Mouse (Mus musculus): ENCODE measurements around the gene Ezh1. TPM values are rescaled to one million over a fixed set of nuclear protein-coding genes. Genes with fewer than 3 reads are reported as not detected.

The Ezh1 gene
- polyA plus RNA-seq, 1 experiment from 2014 or later: 18.5 TPM

DNA sequence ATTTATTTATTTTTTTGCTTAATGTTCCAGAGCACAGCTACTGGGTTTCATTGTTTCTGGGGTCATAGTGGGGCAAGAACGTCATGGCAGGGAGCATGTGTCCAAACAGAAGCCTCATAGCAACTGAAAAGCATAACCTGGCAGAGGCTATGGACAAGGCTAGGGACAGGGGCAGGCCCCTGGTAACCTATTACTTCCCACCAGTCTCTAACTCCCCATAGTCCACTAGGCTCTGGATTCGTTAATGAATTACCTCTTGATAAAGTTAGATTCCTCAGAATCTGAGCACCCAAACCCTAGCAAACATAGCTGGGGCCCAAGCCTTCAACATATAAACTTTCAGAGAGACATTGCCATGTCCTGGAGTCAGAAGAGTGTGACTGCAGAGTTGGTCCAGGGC, 24.8 kb upstream of the Ezh1 start:
- H3K9ac ChIP-seq (ENCODE audit: low read length): no peak overlapping the region
- H3K36me3 ChIP-seq (ENCODE audit: control insufficient read depth, insufficient read depth, low read length): 0 out of 2 replicates have a peak, but pooled peaks cover 2% of the 10 kb centered on the region
- WGBS: 76% methylated on average over 2 of the region's 2 CpGs
- no peaks in the 10 kb centered on the region for H3K27me3 ChIP-seq (ENCODE audit: control insufficient read depth, insufficient read depth, low read length)
- no peak overlapping the region for H3K4me2 ChIP-seq (ENCODE audit: low read depth, low read length)
- H3K9me3 ChIP-seq (replicated peaks; ENCODE audit: control insufficient read depth, low read length): no peaks in the 10 kb centered on the region
- H3K4me3 ChIP-seq (replicated peaks; ENCODE audit: low read length): no peak overlapping the region
- peaks cover 29% of the 10 kb centered on the region for H3K4me1 ChIP-seq (ENCODE audit: control insufficient read depth, insufficient read depth, low read length)
- no peak overlapping the region for H3K27ac ChIP-seq (ENCODE audit: low read length)
- ATAC-seq (ENCODE audit: insufficient read depth, low FRiP score): no peak

- 0 out of 2 replicates have a peak overlapping the region, but pooled peaks have one; percentile 14 for H3K9ac ChIP-seq (ENCODE audit: low read length)
- no peaks in the 10 kb centered on the region for H3K9me3 ChIP-seq (replicated peaks; ENCODE audit: control insufficient read depth, low read length)
- peak; percentile 27; the same call in 1 of the 2 replicates for ATAC-seq (ENCODE audit: insufficient read depth, low FRiP score)
- H3K36me3 ChIP-seq (ENCODE audit: control insufficient read depth, insufficient read depth, low read length): no peaks in the 10 kb centered on the region
- peaks cover 24% of the 10 kb centered on the region for H3K4me1 ChIP-seq (ENCODE audit: control insufficient read depth, insufficient read depth, low read length)
- 0 out of 2 replicates have a peak overlapping the region, but pooled peaks have one; percentile 74 for H3K4me3 ChIP-seq (replicated peaks; ENCODE audit: low read length)
- H3K4me2 ChIP-seq (ENCODE audit: low read depth, low read length): peak overlapping the region; percentile 91
- H3K27me3 ChIP-seq (ENCODE audit: control insufficient read depth, insufficient read depth, low read length): no peaks in the 10 kb centered on the region
- 34% methylated on average over 14 of the region's 14 CpGs for WGBS
- H3K27ac ChIP-seq (ENCODE audit: low read length): peak overlapping the region; percentile 9
Observed at GRCm38 (mm10) chr11:101248258-101248994, 22.2 kb upstream of the Ezh1 start.

DNA sequence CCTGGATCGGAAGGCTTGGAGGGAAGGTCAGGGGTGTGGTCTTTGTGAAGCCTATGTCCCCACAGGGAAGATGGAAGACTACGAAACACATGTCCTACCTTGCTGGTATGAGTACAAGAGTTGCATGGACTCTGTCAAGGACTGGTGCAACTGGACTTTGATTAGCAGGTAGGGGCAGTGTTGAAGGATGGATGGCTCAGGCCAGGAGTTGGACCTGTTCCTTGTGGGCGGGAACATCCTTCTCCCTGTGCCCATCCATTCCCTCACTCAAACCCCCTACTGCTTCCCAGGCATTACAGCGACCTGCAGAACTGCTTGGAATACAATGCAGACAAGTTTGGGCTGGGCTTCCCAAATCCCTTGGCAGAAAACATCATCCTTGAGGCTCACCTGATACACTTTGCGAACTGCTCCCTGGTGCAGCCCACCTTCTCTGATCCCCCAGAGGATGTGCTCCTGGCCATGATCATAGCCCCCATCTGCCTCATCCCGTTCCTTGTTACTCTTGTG, 21.3 kb upstream of the Ezh1 start:
- Histone ChIP-seq H3K4me3 (replicated peaks; ENCODE audit: low read length) (peak overlapping the region; percentile 74), H3K27ac (ENCODE audit: low read length) (peak overlapping the region; percentile 90; the same call in 1 of the 2 replicates), H3K4me1 (ENCODE audit: control insufficient read depth, insufficient read depth, low read length) (peaks cover 19% of the 10 kb centered on the region), H3K9me3 (replicated peaks; ENCODE audit: control insufficient read depth, low read length) (no peaks in the 10 kb centered on the region), H3K27me3 (ENCODE audit: control insufficient read depth, insufficient read depth, low read length) (no peaks in the 10 kb centered on the region), H3K4me2 (ENCODE audit: low read depth, low read length) (peak overlapping the region; percentile 91), H3K9ac (ENCODE audit: low read length) (peak overlapping the region; percentile 90), H3K36me3 (ENCODE audit: control insufficient read depth, insufficient read depth, low read length) (no peaks in the 10 kb centered on the region)
- ATAC-seq (ENCODE audit: insufficient read depth, low FRiP score): no peak
- 80% methylated on average over 6 of the region's 6 CpGs for WGBS

DNA sequence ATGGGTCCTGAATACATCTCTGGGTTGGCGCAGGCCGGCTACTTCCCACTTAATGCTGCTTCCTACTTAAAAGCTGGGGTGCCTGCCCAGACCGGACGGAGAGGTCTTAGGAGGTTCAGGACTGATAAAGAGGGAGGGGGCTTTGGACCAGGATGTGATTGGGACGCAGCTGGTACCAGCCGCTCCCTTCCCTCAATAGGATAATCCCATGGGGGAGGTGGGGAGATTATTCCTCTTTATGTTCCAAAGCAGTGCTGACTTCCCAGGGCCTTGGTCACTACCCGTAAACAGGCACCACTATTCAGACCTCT, 20.4 kb upstream of the Ezh1 start:
- peak overlapping the region; percentile 91 for H3K4me2 ChIP-seq (ENCODE audit: low read depth, low read length)
- no peaks in the 10 kb centered on the region for H3K36me3 ChIP-seq (ENCODE audit: control insufficient read depth, insufficient read depth, low read length)
- H3K4me3 ChIP-seq (replicated peaks; ENCODE audit: low read length): peak overlapping the region; percentile 74
- no peak for ATAC-seq (ENCODE audit: insufficient read depth, low FRiP score)
- peak overlapping the region; percentile 90 for H3K27ac ChIP-seq (ENCODE audit: low read length)
- no peaks in the 10 kb centered on the region for H3K27me3 ChIP-seq (ENCODE audit: control insufficient read depth, insufficient read depth, low read length)
- H3K9ac ChIP-seq (ENCODE audit: low read length): peak overlapping the region; percentile 90
- no peaks in the 10 kb centered on the region for H3K9me3 ChIP-seq (replicated peaks; ENCODE audit: control insufficient read depth, low read length)
- WGBS: 9% methylated on average over 7 of the region's 7 CpGs
- H3K4me1 ChIP-seq (ENCODE audit: control insufficient read depth, insufficient read depth, low read length): peaks cover 15% of the 10 kb centered on the region; the same call in 1 of the 2 replicates

GRCm38 (mm10) chr11:101245855-101246701, 19.8 kb upstream of the Ezh1 start, which contains the start of gene Ramp2:
Gene Ramp2 (plus strand): TSS chr11:101246028.
- Histone ChIP-seq H3K9me3 (replicated peaks; ENCODE audit: control insufficient read depth, low read length) (no peaks in the 10 kb centered on the region), H3K4me2 (ENCODE audit: low read depth, low read length) (peak within 1 kb of the TSS; percentile 91), H3K4me3 (replicated peaks; ENCODE audit: low read length) (peak within 1 kb of the TSS; percentile 74), H3K4me1 (ENCODE audit: control insufficient read depth, insufficient read depth, low read length) (peaks cover 15% of the 10 kb centered on the region; the same call in 1 of the 2 replicates), H3K36me3 (ENCODE audit: control insufficient read depth, insufficient read depth, low read length) (no peaks in the 10 kb centered on the region), H3K9ac (ENCODE audit: low read length) (peak within 1 kb of the TSS; percentile 90), H3K27me3 (ENCODE audit: control insufficient read depth, insufficient read depth, low read length) (no peaks in the 10 kb centered on the region), H3K27ac (ENCODE audit: low read length) (peak within 1 kb of the TSS; percentile 90)
- WGBS: 1% methylated on average over 63 of the region's 63 CpGs
- ATAC-seq (ENCODE audit: insufficient read depth, low FRiP score): peak; percentile 76

DNA sequence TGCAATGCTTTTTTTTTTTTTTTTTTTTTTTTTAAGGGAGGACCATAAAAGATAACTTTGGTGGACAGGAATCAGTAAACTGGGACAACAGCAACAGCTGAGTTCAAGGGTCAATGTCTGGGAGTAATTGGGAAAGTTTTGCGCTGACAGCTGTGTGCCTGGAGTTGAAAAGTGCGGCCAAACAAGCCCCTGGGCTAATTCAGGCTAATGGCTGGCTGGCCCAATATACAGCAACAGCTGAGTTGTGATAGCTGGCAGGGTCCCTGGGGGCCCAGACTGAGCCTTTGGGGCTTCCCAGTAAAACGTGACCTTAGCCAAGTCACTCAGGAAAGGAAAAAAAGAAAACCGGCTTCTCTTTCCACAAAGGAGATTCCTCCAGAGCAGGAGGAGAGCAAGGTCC, 18.8 kb upstream of the Ezh1 start:
- Histone ChIP-seq H3K27me3 (ENCODE audit: control insufficient read depth, insufficient read depth, low read length) (no peaks in the 10 kb centered on the region), H3K9me3 (replicated peaks; ENCODE audit: control insufficient read depth, low read length) (no peaks in the 10 kb centered on the region), H3K36me3 (ENCODE audit: control insufficient read depth, insufficient read depth, low read length) (no peaks in the 10 kb centered on the region), H3K27ac (ENCODE audit: low read length) (peak overlapping the region; percentile 90), H3K4me1 (ENCODE audit: control insufficient read depth, insufficient read depth, low read length) (peaks cover 15% of the 10 kb centered on the region; the same call in 1 of the 2 replicates), H3K4me3 (replicated peaks; ENCODE audit: low read length) (0 out of 2 replicates have a peak overlapping the region, but pooled peaks have one; percentile 74), H3K4me2 (ENCODE audit: low read depth, low read length) (peak overlapping the region; percentile 91), H3K9ac (ENCODE audit: low read length) (peak overlapping the region; percentile 90)
- 42% methylated on average over 4 of the region's 4 CpGs for WGBS
- no peak for ATAC-seq (ENCODE audit: insufficient read depth, low FRiP score)

DNA sequence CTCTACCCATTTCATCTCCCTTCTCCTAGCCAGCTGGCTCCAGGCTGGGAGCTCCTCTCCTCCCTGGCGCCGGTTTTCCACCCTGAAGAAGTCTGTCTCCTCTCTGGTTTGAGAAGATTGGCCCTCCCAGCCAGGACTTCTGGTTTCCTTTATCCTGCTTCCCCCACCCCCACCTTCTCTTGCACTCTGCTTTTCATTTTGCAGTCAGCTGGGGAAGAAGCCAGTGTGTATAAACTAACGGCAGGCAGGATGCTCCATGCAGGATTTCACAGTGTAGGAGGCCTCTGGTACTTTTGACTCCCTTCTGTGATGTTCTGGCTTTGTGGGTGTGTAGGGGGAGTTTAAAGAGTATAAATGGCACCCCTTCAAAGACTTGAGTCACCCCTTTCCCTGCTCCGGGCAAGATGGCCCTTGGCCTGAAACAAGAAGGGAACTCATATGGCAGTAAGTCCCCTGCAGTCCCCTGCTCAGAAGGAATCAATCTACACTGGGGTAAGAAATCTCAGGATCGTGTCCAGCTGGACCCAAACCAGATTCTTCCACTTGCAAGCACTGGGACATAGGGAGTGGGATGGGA, 11.9 kb upstream of the Ezh1 start:
- Histone ChIP-seq H3K4me3 (replicated peaks; ENCODE audit: low read length) (no peak overlapping the region), H3K9ac (ENCODE audit: low read length) (peak overlapping the region; percentile 49), H3K9me3 (replicated peaks; ENCODE audit: control insufficient read depth, low read length) (no peaks in the 10 kb centered on the region), H3K4me2 (ENCODE audit: low read depth, low read length) (no peak overlapping the region), H3K27me3 (ENCODE audit: control insufficient read depth, insufficient read depth, low read length) (no peaks in the 10 kb centered on the region), H3K4me1 (ENCODE audit: control insufficient read depth, insufficient read depth, low read length) (peaks cover 8% of the 10 kb centered on the region), H3K27ac (ENCODE audit: low read length) (peak overlapping the region; percentile 82), H3K36me3 (ENCODE audit: control insufficient read depth, insufficient read depth, low read length) (no peaks in the 10 kb centered on the region)
- peak; percentile 77 for ATAC-seq (ENCODE audit: insufficient read depth, low FRiP score)
- 33% methylated on average over 5 of the region's 5 CpGs for WGBS

DNA sequence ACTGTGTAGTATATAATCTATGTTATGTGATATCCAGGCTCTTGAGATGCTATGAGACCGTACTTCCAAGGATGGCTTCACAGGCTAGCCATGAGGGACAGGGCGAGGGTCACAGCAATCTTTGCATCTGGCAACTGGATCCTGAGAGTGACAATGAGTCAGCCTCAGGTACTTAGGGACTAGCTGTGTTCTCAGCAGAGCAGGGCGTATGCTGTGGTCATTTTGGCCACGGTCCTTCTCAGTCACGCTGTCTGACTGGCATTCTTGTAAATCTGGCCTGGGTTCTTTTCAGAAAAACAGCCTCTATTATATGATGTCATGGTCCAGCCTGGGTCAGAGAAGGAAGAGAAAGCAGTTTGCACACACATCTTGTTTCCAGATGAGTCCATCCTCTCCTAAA, 10.5 kb upstream of the Ezh1 start:
- no peak for ATAC-seq (ENCODE audit: insufficient read depth, low FRiP score)
- no peak overlapping the region for H3K4me3 ChIP-seq (replicated peaks; ENCODE audit: low read length)
- H3K27ac ChIP-seq (ENCODE audit: low read length): no peak overlapping the region
- no peaks in the 10 kb centered on the region for H3K9me3 ChIP-seq (replicated peaks; ENCODE audit: control insufficient read depth, low read length)
- H3K9ac ChIP-seq (ENCODE audit: low read length): no peak overlapping the region
- H3K36me3 ChIP-seq (ENCODE audit: control insufficient read depth, insufficient read depth, low read length): no peaks in the 10 kb centered on the region
- peaks cover 17% of the 10 kb centered on the region for H3K4me1 ChIP-seq (ENCODE audit: control insufficient read depth, insufficient read depth, low read length)
- no peaks in the 10 kb centered on the region for H3K27me3 ChIP-seq (ENCODE audit: control insufficient read depth, insufficient read depth, low read length)
- 90% methylated on average over 5 of the region's 5 CpGs for WGBS
- H3K4me2 ChIP-seq (ENCODE audit: low read depth, low read length): no peak overlapping the region

Measured in stomach, embryonic 16.5 days (tissue).